Mouse (Mus musculus): Measurements from ENCODE around the gene Tnfaip2. TPM values are rescaled to one million over a fixed set of nuclear protein-coding genes. Genes with fewer than 3 reads are reported as not detected.
A peak's percentile ranks its signal among the peaks of the same experiment; 100 is the strongest.

The Tnfaip2 gene
- polyA plus RNA-seq, 1 experiment from 2014 or later: 6.3 TPM

DNA sequence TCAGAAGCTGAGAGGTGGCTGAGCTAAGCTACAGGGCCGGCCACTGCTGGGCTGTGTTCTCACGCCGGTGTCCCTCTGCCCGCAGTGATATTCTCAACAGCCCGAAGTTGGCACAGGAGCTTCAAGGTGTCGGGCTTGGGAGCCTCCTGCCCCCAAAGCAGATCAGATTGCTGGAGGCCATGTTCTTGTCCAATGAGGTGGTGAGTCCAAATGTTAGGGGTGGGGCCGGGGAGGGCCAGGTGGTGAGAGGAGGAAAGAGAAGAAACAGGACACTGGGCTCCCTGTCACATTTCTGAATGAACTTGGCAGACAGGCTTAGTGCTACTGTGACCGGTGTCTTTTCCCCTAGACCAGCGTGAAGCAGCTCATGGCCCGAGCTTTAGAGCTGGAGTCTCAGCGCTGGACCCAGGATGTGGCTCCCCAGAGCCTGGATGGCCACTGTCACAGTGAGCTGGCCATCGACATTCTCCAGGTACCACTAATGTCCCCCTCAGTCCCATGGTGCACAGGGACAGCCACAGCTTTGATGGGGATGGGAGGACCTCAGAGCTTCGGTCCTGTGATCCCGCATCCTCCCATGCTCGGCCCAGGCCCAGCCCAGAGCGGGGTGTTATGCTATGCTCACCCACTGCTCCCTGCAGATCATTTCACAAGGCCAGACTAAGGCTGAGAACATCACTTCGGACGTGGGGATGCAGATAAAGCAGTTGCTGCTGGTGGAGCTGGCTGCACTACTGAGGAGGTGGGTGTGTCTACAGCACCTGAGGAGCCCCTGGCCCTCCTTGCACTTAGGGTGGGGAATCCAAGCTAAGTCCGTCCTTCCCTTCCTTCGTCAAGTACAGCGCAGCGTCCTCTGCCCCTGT lies 5.9 kb downstream of the Tnfaip2 start:
- no peak for ATAC-seq (ENCODE audit: insufficient number of reproducible peaks, insufficient read depth, low FRiP score, low TSS enrichment)

GRCm38 (mm10) chr12:111448931-111449705 lies 6.8 kb downstream of the Tnfaip2 start:
- WGBS: 8% methylated on average over 13 of the region's 14 CpGs
- Histone ChIP-seq H3K4me1 (peaks cover 57% of the 10 kb centered on the region), H3K27me3 (peaks cover 87% of the 10 kb centered on the region), H3K27ac (peak overlapping the region; percentile 54; the same call in 1 of the 2 replicates), H3K36me3 (no peaks in the 10 kb centered on the region), H3K4me3 (no peak overlapping the region), H3K4me2 (replicated peaks) (peak overlapping the region; percentile 24), H3K9me3 (no peaks in the 10 kb centered on the region), H3K9ac (no peak overlapping the region)
- no peak for ATAC-seq (ENCODE audit: insufficient number of reproducible peaks, insufficient read depth, low FRiP score, low TSS enrichment)

More for the DNA sequence above, 5.9 kb downstream of the Tnfaip2 start:
- H3K9me3 ChIP-seq: no peaks in the 10 kb centered on the region
- 11% methylated on average over 22 of the region's 22 CpGs for WGBS
- H3K4me1 ChIP-seq: peaks cover 53% of the 10 kb centered on the region
- H3K4me3 ChIP-seq: no peak overlapping the region
- H3K36me3 ChIP-seq: no peaks in the 10 kb centered on the region
- H3K9ac ChIP-seq: no peak overlapping the region
- peaks cover 92% of the 10 kb centered on the region for H3K27me3 ChIP-seq
- no peak overlapping the region for H3K27ac ChIP-seq
- H3K4me2 ChIP-seq (replicated peaks): peak overlapping the region; percentile 1; the same call in 1 of the 2 replicates

DNA sequence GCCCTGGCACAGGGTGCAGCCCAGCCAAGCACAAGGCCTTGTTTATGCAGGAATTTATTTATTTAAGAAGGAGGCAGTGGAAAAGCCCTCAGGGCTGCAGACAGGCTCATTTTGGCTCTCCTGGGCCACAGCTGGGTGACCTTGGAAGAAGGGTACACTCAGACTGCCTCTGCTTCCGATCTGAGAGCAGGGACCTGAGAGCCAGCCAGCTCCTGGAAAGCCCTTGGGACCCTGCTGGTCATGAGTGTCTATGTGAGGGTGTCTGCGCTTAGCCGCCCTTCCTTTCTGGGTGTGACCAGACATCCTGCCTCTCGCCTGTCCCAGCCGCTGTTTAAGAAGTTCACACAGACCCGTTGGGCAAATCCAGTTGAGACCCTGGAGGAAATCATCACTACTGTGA lies 8.1 kb downstream of the Tnfaip2 start:
- H3K4me1 ChIP-seq: peaks cover 68% of the 10 kb centered on the region
- H3K36me3 ChIP-seq: no peaks in the 10 kb centered on the region
- no peaks in the 10 kb centered on the region for H3K9me3 ChIP-seq
- ATAC-seq (ENCODE audit: insufficient number of reproducible peaks, insufficient read depth, low FRiP score, low TSS enrichment): no peak
- 24% methylated on average over 6 of the region's 6 CpGs for WGBS
- peaks cover 76% of the 10 kb centered on the region for H3K27me3 ChIP-seq
- no peak overlapping the region for H3K27ac ChIP-seq
- H3K4me2 ChIP-seq (replicated peaks): no peak overlapping the region
- no peak overlapping the region for H3K4me3 ChIP-seq
- H3K9ac ChIP-seq: no peak overlapping the region

- peaks cover 59% of the 10 kb centered on the region for H3K4me1 ChIP-seq
- ATAC-seq (ENCODE audit: insufficient number of reproducible peaks, insufficient read depth, low FRiP score, low TSS enrichment): no peak
- no peak overlapping the region for H3K4me2 ChIP-seq (replicated peaks)
- no peak overlapping the region for H3K9ac ChIP-seq
- H3K9me3 ChIP-seq: no peaks in the 10 kb centered on the region
- no peaks in the 10 kb centered on the region for H3K36me3 ChIP-seq
- H3K27ac ChIP-seq: no peak overlapping the region
- H3K27me3 ChIP-seq: peaks cover 76% of the 10 kb centered on the region
- H3K4me3 ChIP-seq: no peak overlapping the region
- 80% methylated on average over 7 of the region's 7 CpGs for WGBS
Measured at GRCm38 (mm10) chr12:111451561-111451960, 9.3 kb downstream of the Tnfaip2 start.

DNA sequence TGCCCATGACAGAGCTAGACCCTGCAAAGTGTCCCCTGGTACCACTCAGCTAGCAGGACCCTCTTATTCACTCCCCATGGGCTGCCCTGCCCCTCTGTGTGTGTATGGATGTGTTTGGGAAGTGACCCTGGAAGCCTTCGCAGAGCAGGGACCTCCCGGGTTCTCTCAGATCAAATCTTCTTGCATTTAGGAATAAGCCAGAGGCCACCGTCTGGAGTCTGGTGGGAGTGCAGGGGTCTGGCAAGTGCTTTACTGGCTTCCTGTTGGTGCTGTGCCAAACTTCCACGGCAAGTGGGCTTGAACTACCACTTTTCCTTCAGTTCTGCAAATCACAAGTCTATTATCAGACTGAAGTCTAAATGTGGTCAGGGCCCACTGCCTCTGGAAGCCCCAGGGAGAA lies 11.8 kb downstream of the Tnfaip2 start:
- no peak for ATAC-seq (ENCODE audit: insufficient number of reproducible peaks, insufficient read depth, low FRiP score, low TSS enrichment)
- no peak overlapping the region for H3K9ac ChIP-seq
- no peak overlapping the region for H3K4me2 ChIP-seq (replicated peaks)
- no peak overlapping the region for H3K4me3 ChIP-seq
- H3K27me3 ChIP-seq: peaks cover 58% of the 10 kb centered on the region
- H3K36me3 ChIP-seq: no peaks in the 10 kb centered on the region
- WGBS: 17% methylated on average over 4 of the region's 4 CpGs
- H3K4me1 ChIP-seq: peaks cover 38% of the 10 kb centered on the region
- no peak overlapping the region for H3K27ac ChIP-seq
- H3K9me3 ChIP-seq: no peaks in the 10 kb centered on the region

- no peak overlapping the region for H3K4me3 ChIP-seq
- WGBS: 58% methylated on average over 10 of the region's 10 CpGs
- H3K9me3 ChIP-seq: no peaks in the 10 kb centered on the region
- H3K4me1 ChIP-seq: peaks cover 31% of the 10 kb centered on the region
- no peak overlapping the region for H3K27ac ChIP-seq
- H3K27me3 ChIP-seq: peaks cover 51% of the 10 kb centered on the region
- H3K4me2 ChIP-seq (replicated peaks): no peak overlapping the region
- H3K9ac ChIP-seq: no peak overlapping the region
- H3K36me3 ChIP-seq: no peaks in the 10 kb centered on the region
- no peak for ATAC-seq (ENCODE audit: insufficient number of reproducible peaks, insufficient read depth, low FRiP score, low TSS enrichment)
Measured at GRCm38 (mm10) chr12:111454543-111455280, 12.4 kb downstream of the Tnfaip2 start.

DNA sequence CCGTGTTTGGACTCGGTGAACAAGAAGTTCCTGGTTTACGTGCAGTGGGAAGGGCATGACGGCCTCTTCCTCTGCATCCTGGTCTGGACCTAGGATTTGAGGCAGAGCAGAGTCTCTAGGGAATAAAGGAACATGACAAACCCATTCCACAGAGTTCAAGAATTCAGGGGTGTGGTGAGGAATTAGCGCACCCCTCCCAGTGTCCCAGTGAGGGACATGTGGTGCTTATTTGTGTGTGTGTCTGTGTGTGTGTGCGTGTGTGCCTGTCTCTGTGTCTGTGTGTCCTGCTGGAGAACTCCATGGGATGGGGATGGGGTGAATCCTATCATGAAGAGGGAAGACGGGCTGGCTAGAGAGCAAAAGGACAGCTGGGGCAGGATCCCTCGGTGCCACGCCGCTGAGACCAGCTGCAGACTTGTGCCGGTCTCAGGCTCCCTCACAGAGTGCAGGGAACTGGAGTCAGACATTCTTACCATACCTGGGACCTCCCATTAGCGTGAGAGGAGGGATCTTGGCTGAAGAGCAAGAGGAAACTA lies 13.1 kb downstream of the Tnfaip2 start:
- Histone ChIP-seq H3K9me3 (no peaks in the 10 kb centered on the region), H3K9ac (no peak overlapping the region), H3K4me3 (no peak overlapping the region), H3K4me1 (peaks cover 25% of the 10 kb centered on the region), H3K27ac (no peak overlapping the region), H3K36me3 (no peaks in the 10 kb centered on the region), H3K4me2 (replicated peaks) (no peak overlapping the region), H3K27me3 (peaks cover 45% of the 10 kb centered on the region)
- WGBS: 59% methylated on average over 12 of the region's 12 CpGs
- no peak for ATAC-seq (ENCODE audit: insufficient number of reproducible peaks, insufficient read depth, low FRiP score, low TSS enrichment)

- Histone ChIP-seq H3K9me3 (no peaks in the 10 kb centered on the region), H3K27me3 (peaks cover 40% of the 10 kb centered on the region), H3K4me3 (no peak overlapping the region), H3K4me1 (peaks cover 20% of the 10 kb centered on the region), H3K36me3 (no peaks in the 10 kb centered on the region), H3K4me2 (replicated peaks) (no peak overlapping the region), H3K27ac (no peak overlapping the region), H3K9ac (no peak overlapping the region)
- 54% methylated on average over 8 of the region's 8 CpGs for WGBS
- ATAC-seq (ENCODE audit: insufficient number of reproducible peaks, insufficient read depth, low FRiP score, low TSS enrichment): no peak
Measured at GRCm38 (mm10) chr12:111455860-111456259, 13.6 kb downstream of the Tnfaip2 start.

GRCm38 (mm10) chr12:111457742-111458141 lies 15.5 kb downstream of the Tnfaip2 start:
- Histone ChIP-seq H3K4me1 (peaks cover 18% of the 10 kb centered on the region), H3K9me3 (no peaks in the 10 kb centered on the region), H3K4me2 (replicated peaks) (no peak overlapping the region), H3K27ac (no peak overlapping the region), H3K4me3 (no peak overlapping the region), H3K27me3 (peaks cover 25% of the 10 kb centered on the region; the same call in 1 of the 2 replicates), H3K9ac (no peak overlapping the region), H3K36me3 (no peaks in the 10 kb centered on the region)
- no peak for ATAC-seq (ENCODE audit: insufficient number of reproducible peaks, insufficient read depth, low FRiP score, low TSS enrichment)
- WGBS: 90% methylated on average over 1 of the region's 1 CpGs

DNA sequence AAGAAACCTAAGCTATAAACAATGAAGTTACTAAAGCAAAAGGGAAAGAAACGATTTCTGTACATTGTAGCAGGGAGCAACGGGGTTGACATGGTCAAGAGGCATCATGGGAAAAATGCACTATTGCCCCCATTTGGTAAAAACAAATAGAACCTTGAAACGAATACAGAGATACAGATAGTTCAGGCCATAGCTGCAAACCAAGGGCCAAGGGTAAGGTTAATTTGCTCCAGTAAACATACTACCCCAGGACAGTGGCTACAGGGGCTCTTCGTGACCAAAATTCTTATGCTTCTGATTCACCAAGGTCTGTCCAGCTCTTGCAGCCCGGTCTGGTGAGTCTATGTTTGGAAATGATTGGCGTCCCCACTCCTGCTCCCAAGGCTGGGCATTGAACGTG lies 21.3 kb downstream of the Tnfaip2 start:
- H3K4me3 ChIP-seq: no peak overlapping the region
- peaks cover 6% of the 10 kb centered on the region; the same call in 1 of the 2 replicates for H3K4me1 ChIP-seq
- no peak overlapping the region for H3K9ac ChIP-seq
- H3K27me3 ChIP-seq: no peaks in the 10 kb centered on the region
- ATAC-seq (ENCODE audit: insufficient number of reproducible peaks, insufficient read depth, low FRiP score, low TSS enrichment): no peak
- H3K36me3 ChIP-seq: no peaks in the 10 kb centered on the region
- H3K9me3 ChIP-seq: no peaks in the 10 kb centered on the region
- H3K27ac ChIP-seq: no peak overlapping the region
- 75% methylated on average over 7 of the region's 7 CpGs for WGBS
- H3K4me2 ChIP-seq (replicated peaks): no peak overlapping the region

- H3K27ac ChIP-seq: no peak overlapping the region
- no peaks in the 10 kb centered on the region for H3K36me3 ChIP-seq
- H3K4me2 ChIP-seq (replicated peaks): no peak overlapping the region
- H3K4me3 ChIP-seq: no peak overlapping the region
- 93% methylated on average over 3 of the region's 3 CpGs for WGBS
- no peak overlapping the region for H3K9ac ChIP-seq
- H3K9me3 ChIP-seq: no peaks in the 10 kb centered on the region
- no peaks in the 10 kb centered on the region for H3K27me3 ChIP-seq
- peaks cover 6% of the 10 kb centered on the region; the same call in 1 of the 2 replicates for H3K4me1 ChIP-seq
- no peak for ATAC-seq (ENCODE audit: insufficient number of reproducible peaks, insufficient read depth, low FRiP score, low TSS enrichment)
Measured at GRCm38 (mm10) chr12:111466369-111466768, 24.1 kb downstream of the Tnfaip2 start.

Data from embryonic facial prominence, embryonic 12.5 days (tissue).